Mouse (Mus musculus) liver, postnatal 0 days (tissue): ENCODE measurements around the gene Slc22a13. TPM values are rescaled to one million over a fixed set of nuclear protein-coding genes. Genes with fewer than 3 reads are reported as not detected.

ENCODE experiments used
- ATAC-seq: fragments of 200-750 bp; cut with Nextera tagmentation; 2 replicates; pipeline ENCODE4 v1.8.0; 2017; ENCODE audit warnings: mild to moderate bottlenecking, moderate library complexity
- DNase-seq: peaks from one replicate; pipeline ENCODE4 v3.0.0-alpha.2; 2016
- H3K27ac ChIP-seq: fragments of 300-500 bp; sonication (generic); 2 replicates; pipeline ENCODE4 v1.5.1; 2014; ENCODE audit warnings: antibody characterized with exemption, moderate library complexity, mild to moderate bottlenecking, low read depth
- H3K27me3 ChIP-seq: fragments of 300-500 bp; sonication (generic); 2 replicates; pipeline ENCODE4 v1.6.1; 2014; ENCODE audit warnings: low read length, control low read depth, mixed read lengths; ENCODE audit not compliant: insufficient read depth
- H3K36me3 ChIP-seq: fragments of 300-500 bp; sonication (generic); replicated peaks from 2 replicates; pipeline ENCODE4 v1.6.1; 2014; ENCODE audit warnings: mild to moderate bottlenecking, control low read depth, low read length, moderate library complexity, mixed read lengths; ENCODE audit not compliant: insufficient read depth
- H3K4me1 ChIP-seq: fragments of 300-500 bp; sonication (generic); 2 replicates; pipeline ENCODE4 v1.6.1; 2014; ENCODE audit warnings: antibody characterized with exemption, mild to moderate bottlenecking, control low read depth; ENCODE audit not compliant: insufficient read depth
- H3K4me2 ChIP-seq: fragments of 300-500 bp; sonication (generic); 2 replicates; pipeline ENCODE4 v1.6.1; 2014; ENCODE audit warnings: low read depth, mild to moderate bottlenecking, low read length, moderate library complexity, mixed read lengths
- H3K4me3 ChIP-seq: fragments of 300-500 bp; sonication (generic); 2 replicates; pipeline ENCODE4 v1.5.1; 2014; ENCODE audit warnings: low read depth, low read length
- H3K9ac ChIP-seq: fragments of 300-500 bp; sonication (generic); replicated peaks from 2 replicates; pipeline ENCODE4 v1.6.1; 2014; ENCODE audit warnings: mild to moderate bottlenecking, moderate library complexity
- H3K9me3 ChIP-seq: fragments of 300-500 bp; sonication (generic); 2 replicates; pipeline ENCODE4 v1.6.1; 2016; ENCODE audit warnings: mild to moderate bottlenecking, control low read depth, low read length, mixed read lengths
- CTCF ChIP-seq: sonication (generic); IDR thresholded peaks from 2 replicates; pipeline ENCODE4 v1.5.1; 2016; ENCODE audit warnings: antibody characterized with exemption, low read depth
- EP300 ChIP-seq: IDR thresholded peaks from 2 replicates; pipeline ENCODE4 v1.6.1; 2016; ENCODE audit warnings: antibody characterized with exemption, low read depth, mild to moderate bottlenecking
- WGBS: fragments of 180-500 bp; shearing (Covaris S2); extraction: QIAGEN DNeasy Blood & Tissue Kit; methylation state at CpG from one replicate; pipeline ENCODE4 v1.1.7; 2014; ENCODE audit not compliant: insufficient replicate concordance; 5-methylcytosine and 5-hydroxymethylcytosine counted together
- polyA plus RNA-seq: library from polyadenylated mRNA; unstranded; fragments of >200 nt; fragmentation: Nextera tagmentation; extraction: Ambion mirVana; gene quantifications from 2 replicates; pipeline ENCODE4 v1.2.1, GENCODE M21; 2015

The Slc22a13 gene
- polyA plus RNA-seq, 1 experiment from 2014 or later, result not detected

- no peak for ATAC-seq
- Histone ChIP-seq H3K4me2 (no peak overlapping the region), H3K4me3 (no peak overlapping the region), H3K9ac (no peak overlapping the region), H3K36me3 (no peaks in the 10 kb centered on the region), H3K9me3 (no peaks in the 10 kb centered on the region; the same call in 1 of the 2 replicates), H3K4me1 (no peaks in the 10 kb centered on the region), H3K27me3 (no peaks in the 10 kb centered on the region), H3K27ac (no peak overlapping the region)
- TF ChIP-seq CTCF (no peak), EP300 (no peak)
- 58% methylated on average over 2 of the region's 2 CpGs for WGBS
- DNase-seq, result no peak
These were observed 2.2 kb downstream of the Slc22a13 start for GRCm38 (mm10) chr9:119206666-119207065.

GRCm38 (mm10) chr9:119205756-119206155 lies 3.1 kb downstream of the Slc22a13 start:
- no peak overlapping the region for H3K9ac ChIP-seq
- no peak overlapping the region for H3K4me2 ChIP-seq
- no peak overlapping the region for H3K4me3 ChIP-seq
- H3K27ac ChIP-seq, result no peak overlapping the region
- TF ChIP-seq EP300 (no peak), CTCF (no peak)
- no peaks in the 10 kb centered on the region; the same call in 1 of the 2 replicates for H3K9me3 ChIP-seq
- ATAC-seq (no peak), DNase-seq (no peak)
- WGBS, result 78% methylated on average over 5 of the region's 5 CpGs
- no peaks in the 10 kb centered on the region for H3K4me1 ChIP-seq
- no peaks in the 10 kb centered on the region for H3K36me3 ChIP-seq
- no peaks in the 10 kb centered on the region for H3K27me3 ChIP-seq

- H3K9ac ChIP-seq, result no peak overlapping the region
- no peak overlapping the region for H3K4me2 ChIP-seq
- ATAC-seq (no peak), DNase-seq (no peak)
- TF ChIP-seq EP300, result no peak
- TF ChIP-seq CTCF, result no peak
- 90% methylated on average over 9 of the region's 9 CpGs for WGBS
- no peaks in the 10 kb centered on the region for H3K27me3 ChIP-seq
- no peak overlapping the region for H3K27ac ChIP-seq
- H3K4me3 ChIP-seq, result no peak overlapping the region
- peaks cover 7% of the 10 kb centered on the region; the same call in 1 of the 2 replicates for H3K4me1 ChIP-seq
- H3K9me3 ChIP-seq, result no peaks in the 10 kb centered on the region; the same call in 1 of the 2 replicates
- H3K36me3 ChIP-seq, result no peaks in the 10 kb centered on the region
These were observed 5.3 kb downstream of the Slc22a13 start for GRCm38 (mm10) chr9:119203617-119204016.

GRCm38 (mm10) chr9:119201653-119202052 lies 7.2 kb downstream of the Slc22a13 start:
- H3K9ac ChIP-seq, result no peak overlapping the region
- no peak for DNase-seq
- H3K9me3 ChIP-seq, result no peaks in the 10 kb centered on the region; the same call in 1 of the 2 replicates
- no peaks in the 10 kb centered on the region for H3K36me3 ChIP-seq
- no peaks in the 10 kb centered on the region for H3K27me3 ChIP-seq
- TF ChIP-seq EP300 (no peak), CTCF (no peak)
- H3K4me3 ChIP-seq, result no peak overlapping the region
- H3K4me1 ChIP-seq, result peaks cover 9% of the 10 kb centered on the region; the same call in 1 of the 2 replicates
- ATAC-seq, result no peak
- 73% methylated on average over 5 of the region's 5 CpGs for WGBS
- no peak overlapping the region for H3K27ac ChIP-seq
- no peak overlapping the region for H3K4me2 ChIP-seq

- H3K36me3 ChIP-seq, result no peaks in the 10 kb centered on the region
- H3K27ac ChIP-seq, result no peak overlapping the region
- no peaks in the 10 kb centered on the region; the same call in 1 of the 2 replicates for H3K9me3 ChIP-seq
- H3K27me3 ChIP-seq, result no peaks in the 10 kb centered on the region
- H3K4me2 ChIP-seq, result no peak overlapping the region
- H3K9ac ChIP-seq, result no peak overlapping the region
- H3K4me3 ChIP-seq, result no peak overlapping the region
- TF ChIP-seq EP300 (no peak), CTCF (no peak)
- WGBS, result 61% methylated on average over 10 of the region's 10 CpGs
- no peak for DNase-seq
- H3K4me1 ChIP-seq, result peaks cover 9% of the 10 kb centered on the region; the same call in 1 of the 2 replicates
- no peak for ATAC-seq
These were observed 9.6 kb downstream of the Slc22a13 start for GRCm38 (mm10) chr9:119199151-119199861.

- Histone ChIP-seq H3K4me1 (no peaks in the 10 kb centered on the region), H3K4me3 (no peak overlapping the region), H3K9ac (no peak overlapping the region), H3K36me3 (no peaks in the 10 kb centered on the region), H3K4me2 (no peak overlapping the region), H3K27ac (no peak overlapping the region), H3K9me3 (no peaks in the 10 kb centered on the region), H3K27me3 (no peaks in the 10 kb centered on the region)
- 38% methylated on average over 11 of the region's 11 CpGs for WGBS
- peak; percentile 90 for ATAC-seq
- DNase-seq, result peak; percentile 80
- TF ChIP-seq CTCF (peak; percentile 82), EP300 (no peak)
These were observed 16.5 kb downstream of the Slc22a13 start for GRCm38 (mm10) chr9:119192202-119192990.
